Mouse (Mus musculus): ENCODE measurements at regions not wholly inside any gene's neighbourhood (a gene's known extent, or its start where the extent isn't known, plus 50 kb on each side); places are given as distances from the start of the nearest gene placed in this dataset.

DNA sequence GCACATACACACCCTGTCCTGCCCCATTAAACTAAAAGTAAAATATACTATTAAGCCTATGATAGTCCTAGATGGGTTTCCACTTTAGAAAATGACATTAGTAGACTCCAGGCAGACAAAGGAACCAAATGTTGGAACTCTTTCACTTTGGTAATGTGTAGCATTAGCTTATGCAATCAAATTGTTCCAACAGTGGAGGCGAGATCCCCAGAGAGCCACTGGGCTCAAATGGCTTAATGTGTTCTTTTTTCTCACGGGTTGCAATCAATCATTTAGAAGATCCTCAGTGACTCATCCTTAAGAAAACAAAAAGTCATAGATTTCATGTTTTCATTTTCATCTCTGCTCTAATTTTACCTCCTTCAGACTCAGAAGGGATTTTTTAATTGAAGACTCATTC is 102.0 kb upstream of the Ednra start:
- Histone ChIP-seq H3K27ac (no peak overlapping the region), H3K4me3 (no peak overlapping the region)
- no peak for DNase-seq (ENCODE audit: low spot score in 2 of 2)
- no peak for TF ChIP-seq CTCF (conservative IDR thresholded peaks at IDR 0.05)

DNA sequence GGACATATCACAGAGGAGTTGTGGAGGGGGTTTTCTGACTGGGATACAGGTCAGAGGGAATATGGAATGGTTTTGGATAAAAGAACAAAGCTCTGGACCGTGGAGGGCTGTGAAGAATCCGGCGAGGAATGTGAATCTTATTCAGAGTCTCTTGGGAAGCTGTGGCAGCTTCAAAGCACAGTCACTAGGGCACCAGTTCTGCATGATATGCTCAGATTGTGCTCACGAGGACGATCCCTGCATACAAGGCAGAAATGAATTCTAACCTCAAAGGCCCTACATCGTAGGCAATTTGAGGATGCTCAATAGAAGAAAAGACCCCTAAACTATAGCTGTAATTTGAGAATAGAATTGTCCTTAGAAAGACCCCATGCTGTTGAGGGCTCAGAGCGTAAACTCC is 103.8 kb upstream of the Ednra start:
- no peak for TF ChIP-seq CTCF (conservative IDR thresholded peaks at IDR 0.05)
- Histone ChIP-seq H3K27ac (no peak overlapping the region), H3K4me3 (no peak overlapping the region)
- no peak for DNase-seq (ENCODE audit: low spot score in 2 of 2)

DNA sequence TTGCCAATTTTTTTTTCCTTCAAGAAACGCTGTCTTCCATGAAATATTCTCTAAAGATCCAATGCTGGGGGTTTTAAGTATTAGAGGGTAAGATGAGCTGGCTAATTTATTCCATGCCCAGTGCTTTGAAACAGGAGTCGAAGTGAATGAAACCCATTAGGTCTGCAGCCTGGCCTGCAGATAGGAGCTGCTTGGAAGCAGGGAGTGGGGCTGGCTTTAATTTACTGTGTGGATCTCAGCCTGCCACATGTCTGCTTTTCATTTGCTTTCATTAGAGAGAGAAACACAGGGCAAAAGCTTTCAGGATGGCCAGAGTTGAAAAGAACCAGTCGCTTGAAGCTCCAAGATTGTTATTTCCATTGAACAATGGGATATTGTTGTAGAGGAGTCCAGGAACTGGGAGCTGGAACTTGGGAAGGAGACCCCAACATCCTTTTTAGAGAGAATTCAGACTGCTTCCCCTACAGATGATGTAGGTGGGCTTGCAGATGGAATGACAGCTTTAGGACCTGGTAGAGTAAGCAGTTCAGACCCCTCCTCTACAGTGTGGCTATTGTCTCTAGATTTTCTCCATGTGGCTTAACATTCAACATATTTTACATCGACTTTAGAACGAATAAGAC is 105.0 kb upstream of the Ednra start:
- TF ChIP-seq CTCF (conservative IDR thresholded peaks at IDR 0.05) = no peak
- Histone ChIP-seq H3K4me3 (no peak overlapping the region), H3K27ac (no peak overlapping the region)
- no peak for DNase-seq (ENCODE audit: low spot score in 2 of 2)

DNA sequence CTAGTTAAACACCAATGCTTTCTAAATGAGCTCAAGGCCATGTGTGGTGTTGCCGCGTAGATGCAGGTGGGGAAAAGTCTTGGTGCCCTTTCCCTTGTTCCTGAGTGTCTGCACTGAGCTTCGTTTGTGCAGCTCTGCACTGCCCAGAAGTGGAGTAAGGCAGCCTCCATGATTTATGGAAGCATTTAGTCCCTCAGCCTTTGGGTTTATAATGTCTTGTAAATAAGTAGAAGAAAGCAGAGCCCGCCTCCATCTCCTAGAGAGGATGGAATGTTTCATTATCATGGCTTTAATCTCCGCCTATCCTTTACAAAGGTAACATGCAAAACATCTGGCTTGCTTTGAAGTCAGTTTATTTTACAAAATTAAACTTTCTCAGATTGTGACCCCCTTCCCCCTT is 105.5 kb upstream of the Ednra start:
- DNase-seq (ENCODE audit: low spot score in 2 of 2) = no peak
- TF ChIP-seq CTCF (conservative IDR thresholded peaks at IDR 0.05) = no peak
- H3K4me3 ChIP-seq = no peak overlapping the region
- no peak overlapping the region for H3K27ac ChIP-seq

DNA sequence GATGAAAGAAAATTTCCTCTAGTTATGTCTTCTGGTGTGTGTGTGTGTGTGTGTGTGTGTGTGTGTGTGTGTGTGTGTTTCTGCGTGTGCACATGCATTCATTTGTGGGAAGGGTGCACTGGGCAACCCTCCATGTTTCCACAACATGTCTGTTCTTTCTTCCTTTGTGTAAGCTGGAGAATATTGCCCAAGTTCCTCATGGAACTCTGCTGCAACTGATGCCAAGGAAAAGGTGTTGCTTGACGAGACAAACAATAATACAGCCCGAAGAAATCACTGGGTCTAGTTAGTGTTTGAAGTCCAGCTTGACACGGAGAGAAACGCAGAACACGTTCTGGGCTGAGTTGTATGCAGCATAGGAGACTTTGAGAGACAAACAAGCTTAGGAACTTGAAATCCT is 110.0 kb upstream of the Ednra start:
- no peak overlapping the region for H3K27ac ChIP-seq
- DNase-seq (ENCODE audit: low spot score in 2 of 2) = no peak
- no peak for TF ChIP-seq CTCF (conservative IDR thresholded peaks at IDR 0.05)
- H3K4me3 ChIP-seq = no peak overlapping the region

DNA sequence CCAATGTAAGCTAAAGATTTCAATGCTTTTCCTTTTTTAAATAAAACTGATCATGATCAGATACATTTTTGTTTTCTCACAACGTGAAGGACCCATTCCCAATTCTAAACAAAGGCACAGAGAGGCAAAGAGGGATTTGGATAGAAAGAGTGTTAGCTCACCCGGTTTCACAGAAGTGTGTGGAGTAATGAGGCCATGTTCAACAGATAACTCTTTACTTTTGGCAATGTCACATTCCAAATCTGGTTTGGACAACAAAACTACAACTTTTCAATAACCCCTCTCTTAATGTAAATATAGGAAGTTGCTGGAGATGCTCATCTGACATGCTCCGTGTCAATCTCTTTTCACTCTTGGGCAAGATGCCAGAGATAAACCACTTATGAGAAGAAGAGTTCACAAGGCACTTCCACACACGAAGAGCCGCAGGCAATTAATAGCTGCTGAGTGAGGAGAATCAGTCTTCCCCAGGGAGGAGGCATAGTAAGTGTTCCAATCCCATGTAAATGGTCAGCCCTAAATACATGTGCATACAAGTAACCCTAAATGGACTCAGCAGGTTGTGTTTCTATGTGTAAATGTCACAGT is 112.7 kb upstream of the Ednra start:
- no peak for DNase-seq (ENCODE audit: low spot score in 2 of 2)
- TF ChIP-seq CTCF (conservative IDR thresholded peaks at IDR 0.05) = no peak
- Histone ChIP-seq H3K27ac (no peak overlapping the region), H3K4me3 (no peak overlapping the region)

DNA sequence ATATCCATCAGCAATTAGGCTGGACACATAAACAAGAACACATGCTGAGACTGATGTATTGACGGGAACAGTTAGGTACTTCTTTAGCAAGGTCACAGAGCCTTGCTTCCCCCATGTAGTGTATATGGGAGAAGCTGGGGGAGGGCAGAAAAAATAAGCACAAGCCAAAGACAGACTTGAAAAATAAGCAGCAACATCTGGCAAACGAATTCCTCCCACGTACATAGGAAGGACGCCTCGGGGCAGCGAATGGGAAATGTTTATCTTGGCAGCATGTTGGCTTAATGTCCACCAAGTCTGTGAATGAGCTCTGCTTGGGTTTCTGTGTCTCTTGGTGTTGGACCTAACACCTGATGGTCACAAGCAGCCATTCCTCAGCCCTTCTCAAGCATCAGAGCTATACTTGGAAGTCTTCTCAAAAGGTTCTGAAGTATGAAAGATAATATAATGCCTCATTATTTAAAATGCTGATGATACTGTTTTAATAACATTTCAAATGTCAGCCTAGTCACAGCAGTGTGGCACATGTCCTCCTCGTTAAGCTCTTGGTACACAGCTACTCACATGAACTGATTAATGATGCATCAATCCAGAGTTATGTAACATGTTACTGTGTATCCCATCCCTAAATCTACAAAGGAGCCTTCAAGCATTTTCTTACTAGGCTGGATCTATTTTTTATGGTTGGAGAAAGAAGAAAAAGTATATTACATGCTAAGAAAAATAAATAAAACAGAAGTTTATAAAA is 118.3 kb upstream of the Ednra start:
- TF ChIP-seq CTCF (conservative IDR thresholded peaks at IDR 0.05) = no peak
- Histone ChIP-seq H3K27ac (no peak overlapping the region), H3K4me3 (no peak overlapping the region)
- no peak for DNase-seq (ENCODE audit: low spot score in 2 of 2)

DNA sequence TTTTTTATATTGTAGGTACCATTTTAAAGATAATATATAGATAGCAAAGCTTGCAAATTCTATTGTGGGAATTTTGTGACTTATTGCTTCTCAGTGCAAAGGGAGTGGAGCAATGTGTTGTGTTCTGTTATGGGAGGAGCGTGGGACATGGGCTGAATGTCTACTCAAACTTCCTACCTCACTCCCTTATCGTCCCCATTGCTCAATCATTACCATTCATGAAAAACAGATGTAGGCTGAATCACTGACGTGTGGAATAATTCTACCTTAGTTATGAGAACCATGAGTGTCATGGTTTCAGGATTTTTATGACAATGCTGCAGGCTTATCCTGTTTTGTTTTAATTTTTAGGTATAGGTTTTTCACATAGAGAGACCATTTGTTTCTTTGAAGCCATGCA is 119.0 kb upstream of the Ednra start:
- TF ChIP-seq CTCF (conservative IDR thresholded peaks at IDR 0.05) = no peak
- DNase-seq (ENCODE audit: low spot score in 2 of 2) = no peak
- H3K27ac ChIP-seq = no peak overlapping the region

DNA sequence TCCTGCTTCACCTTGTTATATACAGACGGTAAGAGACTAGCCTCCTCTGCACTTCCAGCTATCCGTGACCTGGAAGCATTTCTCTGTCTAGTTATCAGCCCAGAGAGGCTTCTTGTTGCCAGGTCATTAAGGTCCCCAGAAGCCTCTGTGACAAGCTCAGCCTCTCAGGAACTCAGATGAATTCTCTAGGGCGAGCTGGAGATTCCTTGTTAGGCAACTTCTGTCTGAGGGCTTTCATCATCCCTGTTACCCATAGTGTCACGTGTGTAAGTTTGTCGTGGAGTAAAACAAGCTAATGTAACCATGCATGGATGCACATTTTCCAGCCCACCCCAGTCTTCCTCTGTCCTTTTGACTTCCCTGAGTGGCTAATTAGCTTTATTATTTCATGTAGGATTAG is 126.3 kb upstream of the Ednra start:
- Histone ChIP-seq H3K27ac (no peak overlapping the region), H3K4me3 (no peak overlapping the region)
- DNase-seq (ENCODE audit: low spot score in 2 of 2) = no peak
- TF ChIP-seq CTCF (conservative IDR thresholded peaks at IDR 0.05) = no peak

More for the DNA sequence above, 119.0 kb upstream of the Ednra start:
- H3K4me3 ChIP-seq = no peak overlapping the region

DNA sequence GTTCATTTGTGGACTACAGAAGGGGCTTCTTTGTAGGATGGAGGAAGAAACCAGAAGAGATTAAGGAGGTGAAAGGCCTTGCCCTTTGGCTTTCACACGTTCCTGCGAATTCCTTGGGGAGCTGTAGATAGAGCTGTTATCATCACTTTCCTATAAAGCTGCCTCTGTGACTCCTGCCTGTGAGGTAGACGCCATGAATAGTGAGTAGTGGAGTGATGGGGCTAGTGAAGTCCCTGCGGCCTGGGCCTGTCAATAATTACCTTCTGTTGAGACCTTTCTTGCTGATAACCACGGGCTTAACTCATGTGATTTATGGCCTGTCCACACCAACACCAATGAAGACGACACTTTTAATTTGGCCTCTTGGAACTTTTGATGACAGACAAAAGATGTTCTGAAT is 146.0 kb upstream of the Ednra start:
- no peak overlapping the region for H3K4me3 ChIP-seq
- no peak for TF ChIP-seq CTCF (conservative IDR thresholded peaks at IDR 0.05)
- no peak for DNase-seq (ENCODE audit: low spot score in 2 of 2)
- H3K27ac ChIP-seq = no peak overlapping the region

DNA sequence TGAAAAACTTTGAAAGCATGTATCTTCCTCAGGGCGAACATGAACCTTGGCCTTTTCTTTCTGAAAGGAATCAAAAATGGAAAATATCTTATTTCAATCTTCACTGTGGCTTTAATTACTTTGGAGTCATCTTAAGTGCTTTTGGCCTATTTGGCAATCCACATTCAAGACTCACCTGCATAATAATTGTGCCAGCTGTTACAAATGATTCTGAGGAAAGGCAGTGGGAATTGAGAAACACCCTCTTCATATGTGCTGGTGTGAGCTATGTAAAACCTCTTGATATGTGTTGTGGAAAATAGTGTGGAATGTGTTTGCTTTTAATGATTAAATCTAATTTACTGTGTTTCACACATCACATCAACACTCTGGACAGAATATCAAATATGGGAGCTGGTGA is 148.5 kb upstream of the Ednra start:
- no peak for DNase-seq (ENCODE audit: low spot score in 2 of 2)
- no peak overlapping the region for H3K4me3 ChIP-seq
- no peak overlapping the region for H3K27ac ChIP-seq
- no peak for TF ChIP-seq CTCF (conservative IDR thresholded peaks at IDR 0.05)

DNA sequence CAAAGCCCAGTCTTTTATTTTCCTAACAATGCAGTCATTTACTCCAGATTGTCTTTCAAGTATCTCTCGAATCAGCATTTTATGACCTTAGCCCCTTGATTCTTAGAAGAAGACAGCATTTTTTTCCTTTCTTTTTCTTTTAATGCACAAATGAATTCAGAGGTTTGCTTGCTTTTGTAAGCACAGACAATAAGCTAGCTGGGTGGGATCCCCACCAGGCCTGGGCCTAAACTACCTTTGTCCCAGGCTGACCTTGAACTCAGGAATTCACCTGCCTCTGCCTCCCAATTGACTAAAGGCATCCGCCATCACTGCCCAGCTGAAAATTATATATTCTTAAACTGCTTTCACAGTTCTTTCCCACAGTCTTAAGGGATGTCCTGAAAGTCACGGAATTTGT is 195.5 kb upstream of the Ednra start:
- no peak overlapping the region for H3K4me3 ChIP-seq
- no peak overlapping the region for H3K27ac ChIP-seq
- DNase-seq (ENCODE audit: low spot score in 2 of 2) = no peak
- no peak for TF ChIP-seq CTCF (conservative IDR thresholded peaks at IDR 0.05)

DNA sequence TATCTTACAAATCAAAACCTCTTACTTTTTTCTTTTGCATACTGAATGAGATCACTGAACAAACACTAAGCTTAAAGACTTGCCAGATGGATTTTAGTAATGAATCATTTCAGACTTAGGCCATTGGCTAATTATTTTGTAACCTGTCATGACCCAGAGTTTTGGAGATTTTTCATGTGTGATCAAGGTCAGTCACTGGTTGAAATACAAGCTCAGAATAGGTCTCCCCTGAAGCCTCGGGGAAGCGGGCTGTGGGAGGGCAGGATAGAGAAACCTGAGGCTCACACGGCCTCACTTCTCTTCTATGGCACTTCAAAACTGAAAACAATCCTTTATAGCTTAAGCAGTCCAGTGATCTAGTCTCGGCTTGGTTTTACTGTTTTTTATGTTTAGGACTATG is 197.6 kb upstream of the Ednra start:
- no peak for TF ChIP-seq CTCF (conservative IDR thresholded peaks at IDR 0.05)
- no peak for DNase-seq (ENCODE audit: low spot score in 2 of 2)
- Histone ChIP-seq H3K27ac (no peak overlapping the region), H3K4me3 (no peak overlapping the region)

DNA sequence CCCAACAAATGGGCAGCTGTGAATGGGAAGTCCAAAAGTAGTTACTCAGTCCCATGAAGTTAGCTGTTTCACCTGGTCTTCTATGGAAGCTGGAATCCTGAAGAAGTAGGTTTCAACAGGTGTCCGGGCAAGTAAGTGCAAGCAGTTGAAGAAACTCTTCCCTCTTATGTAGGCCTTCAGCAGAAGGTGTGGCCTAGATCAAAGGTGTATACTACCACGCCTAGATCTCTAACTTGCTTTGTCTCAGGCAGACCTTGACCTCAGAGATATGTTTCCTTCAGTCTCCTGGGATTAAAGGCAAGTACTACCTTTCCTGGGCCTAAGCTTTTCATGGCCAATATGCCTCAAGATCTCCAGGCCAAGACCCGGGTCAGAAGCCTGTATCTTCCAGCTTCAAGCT is 223.4 kb upstream of the Ednra start:
- Histone ChIP-seq H3K27ac (no peak overlapping the region), H3K4me3 (no peak overlapping the region)
- TF ChIP-seq CTCF (conservative IDR thresholded peaks at IDR 0.05) = no peak

More for the DNA sequence above, 223.4 kb upstream of the Ednra start:
- DNase-seq (ENCODE audit: low spot score in 2 of 2) = no peak
